Mouse (Mus musculus): ENCODE measurements around the gene Cdhr4.

Cdhr4 gene

DNA sequence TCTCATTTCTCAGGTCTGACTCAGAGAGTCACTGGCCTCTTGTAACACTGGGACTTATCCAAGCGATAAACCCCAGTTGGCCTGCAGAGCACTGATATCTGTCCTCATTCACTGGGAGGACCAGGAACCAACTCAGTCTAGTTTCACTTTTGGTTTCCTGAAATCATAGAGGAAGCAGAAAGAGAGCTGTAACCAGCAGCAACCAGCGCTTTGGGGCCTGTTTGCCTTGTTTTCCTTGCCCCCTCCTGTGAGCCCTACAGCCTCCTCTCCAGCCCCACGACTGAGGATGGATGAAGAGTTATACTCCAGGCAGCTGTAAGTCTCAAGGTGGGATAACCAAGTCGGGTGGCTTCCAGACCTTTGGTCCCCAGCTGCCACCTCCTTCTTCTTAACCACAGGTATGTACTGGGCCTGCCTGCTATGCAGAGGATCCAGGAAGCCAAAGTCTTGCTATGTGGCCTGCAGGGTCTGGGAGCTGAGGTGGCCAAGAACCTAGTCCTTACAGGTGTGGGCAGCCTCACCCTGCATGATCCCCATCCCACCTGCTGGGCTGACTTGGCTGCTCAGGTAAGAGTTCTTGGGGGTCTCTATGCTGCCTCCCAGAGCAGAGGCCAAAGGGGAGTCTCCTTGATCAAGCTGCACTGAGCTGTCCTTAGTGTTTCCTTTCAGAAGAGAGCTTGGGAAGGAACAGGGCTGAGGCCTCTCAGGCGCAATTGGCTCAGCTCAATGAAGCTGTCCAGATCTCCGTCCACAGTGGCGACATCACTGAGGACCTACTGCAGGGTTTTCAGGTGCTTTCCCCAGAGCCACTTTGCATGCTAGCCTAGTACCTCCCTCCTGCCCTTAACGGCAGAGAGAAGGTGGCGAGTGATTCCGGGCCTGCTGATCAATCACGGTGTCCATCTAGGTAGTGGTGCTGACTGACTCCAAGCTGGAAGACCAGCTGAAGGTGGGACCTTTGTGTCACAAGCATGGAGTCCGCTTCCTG is 16.6 kb upstream of the Cdhr4 start, which contains the start of gene Uba7:
Gene Uba7, plus strand, starts transcription at position 107 of the 988 bp plus-strand sequence.
- peak; percentile 91 for DNase-seq (ENCODE audit: low spot score)

DNA sequence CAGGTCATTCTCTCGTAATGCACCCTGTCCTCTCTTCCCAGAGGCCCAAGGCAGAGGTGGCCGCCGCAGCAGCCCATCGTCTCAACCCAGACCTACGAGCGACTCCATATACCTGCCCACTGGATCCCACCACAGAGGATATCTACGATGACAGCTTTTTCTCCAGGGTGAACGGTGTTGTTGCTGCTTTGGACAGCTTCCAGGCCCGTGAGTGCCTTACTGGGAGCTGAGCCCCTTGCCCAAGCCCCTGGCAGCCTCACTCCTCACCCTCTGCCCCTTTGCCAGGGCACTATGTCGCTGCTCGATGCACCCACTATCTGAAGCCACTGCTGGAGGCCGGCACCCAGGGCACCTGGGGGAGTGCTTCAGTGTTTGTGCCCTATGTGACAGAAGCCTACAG is 13.5 kb upstream of the Cdhr4 start:
- DNase-seq (ENCODE audit: low spot score) = no peak

DNA sequence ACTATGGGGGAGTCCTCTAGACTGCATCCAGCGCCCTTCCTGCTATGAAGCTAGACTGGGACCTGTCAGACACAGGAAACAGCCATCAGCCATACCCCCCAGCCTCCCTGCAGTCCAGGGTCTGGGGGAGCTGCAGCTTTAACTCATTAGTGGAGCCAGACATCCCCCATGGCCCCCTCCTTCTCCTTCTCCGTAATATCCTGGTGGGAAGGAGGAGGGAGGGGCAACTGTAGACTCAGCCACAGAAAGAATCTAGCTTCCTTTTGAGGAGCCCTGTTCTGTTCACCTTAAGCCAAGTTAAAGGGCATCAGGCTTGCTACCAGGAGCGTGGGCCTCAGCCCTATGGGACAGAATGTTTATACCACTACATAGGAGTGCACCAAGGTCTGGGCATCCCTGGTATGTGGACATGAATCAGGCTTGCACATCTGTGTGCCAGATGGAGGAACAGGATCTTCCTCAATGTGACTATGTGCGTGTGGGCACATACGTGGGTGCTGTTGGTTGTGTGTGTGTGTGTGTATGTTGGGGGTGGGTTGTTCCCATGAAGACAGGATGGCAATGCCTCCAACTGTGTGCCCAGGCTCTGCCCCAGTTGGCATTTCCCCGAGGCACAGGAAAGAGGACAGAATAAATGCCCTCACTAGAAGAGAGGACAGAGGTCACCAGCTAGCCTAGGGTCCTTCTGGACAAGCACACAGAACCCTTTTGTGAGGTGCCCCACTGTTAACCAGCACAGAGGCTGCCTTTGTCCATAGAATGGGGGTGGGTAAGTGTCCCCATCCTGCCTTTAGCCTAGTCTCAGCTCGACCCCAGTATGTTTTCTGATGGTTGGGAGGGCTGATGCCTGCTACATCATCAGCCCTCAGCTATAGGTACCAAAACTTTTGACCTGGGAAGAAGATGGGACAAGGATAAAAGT is 10.4 kb upstream of the Cdhr4 start:
- DNase-seq (ENCODE audit: low spot score) = no peak

DNA sequence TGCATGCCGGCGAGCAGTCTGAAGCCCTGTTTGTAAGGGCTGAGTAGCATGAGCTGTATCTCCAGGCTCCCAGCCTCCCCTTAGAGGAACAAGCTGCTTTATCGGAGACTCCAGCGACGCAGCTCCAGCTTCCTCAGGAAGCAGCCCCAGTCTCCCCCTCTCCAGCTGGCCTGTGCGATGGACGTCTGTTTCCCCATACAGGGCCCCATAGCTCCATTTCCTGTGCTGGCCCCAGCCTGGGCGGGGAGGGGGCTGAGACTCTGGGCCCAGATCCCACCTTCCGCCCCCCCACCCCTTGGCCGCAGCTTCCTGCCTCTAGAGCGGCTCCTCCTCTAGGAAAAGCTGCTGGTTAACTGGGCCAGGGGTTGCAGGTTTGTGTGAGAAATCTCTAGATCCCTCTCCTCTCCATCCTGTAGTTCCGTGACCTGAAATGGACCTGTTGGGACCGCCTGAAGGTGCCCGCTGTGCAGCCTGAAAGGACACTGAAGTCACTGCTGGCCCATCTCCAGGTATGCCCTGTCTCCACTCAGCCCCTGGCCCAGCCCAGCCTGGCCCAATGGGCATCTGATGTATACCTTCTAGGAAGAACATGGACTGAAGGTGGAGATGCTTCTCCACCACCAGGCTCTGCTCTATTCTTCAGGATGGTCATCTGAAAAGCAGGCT is 9.5 kb upstream of the Cdhr4 start, which contains the start of gene Gm20661:
Gene Gm20661, plus strand, starts transcription at position 378 of the 666 bp plus-strand sequence.
- DNase-seq (ENCODE audit: low spot score) = peak; percentile 84

DNA sequence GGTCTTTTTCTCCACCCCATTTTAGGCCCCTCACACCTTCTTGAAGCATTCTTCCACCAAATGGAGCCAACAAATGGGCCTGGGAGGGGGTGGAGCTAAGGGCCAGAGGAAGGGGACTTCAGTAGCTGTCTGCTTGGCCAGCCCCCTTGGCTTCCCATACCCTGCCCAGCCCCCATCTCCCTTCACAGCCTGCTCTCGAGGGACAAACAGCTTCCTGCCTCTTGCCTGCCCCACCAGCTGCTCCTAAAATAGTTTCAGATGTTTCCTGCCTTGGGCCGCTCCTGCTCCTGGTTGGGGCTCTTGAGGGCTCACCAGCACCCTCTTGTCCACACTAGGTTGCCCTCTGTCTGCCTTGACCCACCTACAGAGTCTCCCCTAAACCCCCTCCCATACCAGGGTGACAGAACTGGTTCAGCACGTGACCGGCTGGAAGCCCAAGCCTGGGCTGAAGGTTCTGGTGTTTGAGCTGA is 8.8 kb upstream of the Cdhr4 start:
- DNase-seq (ENCODE audit: low spot score) = no peak

DNA sequence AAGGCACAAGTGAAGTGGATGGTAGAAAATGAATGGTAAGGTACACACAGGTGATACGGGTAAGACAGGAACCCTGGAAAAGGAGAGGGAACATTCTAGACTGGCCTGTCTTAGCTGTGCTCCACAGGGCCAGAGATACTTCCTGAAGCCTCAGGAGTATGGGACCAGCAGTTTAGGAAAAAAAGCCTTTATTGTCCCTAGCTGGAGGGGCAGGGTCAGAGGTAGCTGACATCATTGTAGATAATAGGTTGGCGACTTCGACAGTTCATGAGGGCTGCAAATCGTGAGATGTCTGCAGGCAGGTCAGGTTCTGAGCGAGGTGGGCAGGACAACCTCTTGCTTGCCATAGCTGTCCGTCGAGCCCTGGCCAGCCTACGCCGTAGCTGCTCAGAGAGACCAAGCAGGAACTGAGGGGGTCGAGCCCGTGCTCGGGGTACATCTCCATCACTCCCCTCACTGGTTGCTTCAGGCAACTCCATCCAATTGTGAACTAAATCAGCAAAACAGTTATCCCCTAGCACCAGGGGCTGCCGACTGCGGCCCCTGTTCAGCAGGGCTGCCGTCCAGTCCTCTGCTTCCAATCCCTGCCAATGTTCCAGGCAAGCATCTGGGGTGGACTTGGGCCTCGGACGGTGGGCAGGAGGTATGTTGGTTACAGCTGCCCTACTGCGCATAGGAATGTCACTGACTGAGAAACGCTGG is 8.1 kb upstream of the Cdhr4 start:
- DNase-seq (ENCODE audit: low spot score) = no peak

DNA sequence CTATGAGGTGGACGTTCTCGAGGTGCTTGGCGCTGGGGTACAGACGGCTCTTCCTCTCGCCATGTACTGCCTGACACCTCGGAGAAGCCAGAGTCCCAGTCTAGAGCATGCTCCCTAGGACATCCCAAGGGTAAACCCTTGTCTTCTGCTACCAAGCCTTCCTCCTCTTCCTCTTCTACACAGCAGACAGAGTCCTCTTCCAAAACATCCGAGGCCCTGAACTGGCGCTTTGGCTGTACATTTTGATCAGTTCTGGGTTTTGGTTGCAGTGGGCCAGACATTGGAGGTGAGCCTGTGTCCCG is 7.6 kb upstream of the Cdhr4 start:
- DNase-seq (ENCODE audit: low spot score) = no peak

DNA sequence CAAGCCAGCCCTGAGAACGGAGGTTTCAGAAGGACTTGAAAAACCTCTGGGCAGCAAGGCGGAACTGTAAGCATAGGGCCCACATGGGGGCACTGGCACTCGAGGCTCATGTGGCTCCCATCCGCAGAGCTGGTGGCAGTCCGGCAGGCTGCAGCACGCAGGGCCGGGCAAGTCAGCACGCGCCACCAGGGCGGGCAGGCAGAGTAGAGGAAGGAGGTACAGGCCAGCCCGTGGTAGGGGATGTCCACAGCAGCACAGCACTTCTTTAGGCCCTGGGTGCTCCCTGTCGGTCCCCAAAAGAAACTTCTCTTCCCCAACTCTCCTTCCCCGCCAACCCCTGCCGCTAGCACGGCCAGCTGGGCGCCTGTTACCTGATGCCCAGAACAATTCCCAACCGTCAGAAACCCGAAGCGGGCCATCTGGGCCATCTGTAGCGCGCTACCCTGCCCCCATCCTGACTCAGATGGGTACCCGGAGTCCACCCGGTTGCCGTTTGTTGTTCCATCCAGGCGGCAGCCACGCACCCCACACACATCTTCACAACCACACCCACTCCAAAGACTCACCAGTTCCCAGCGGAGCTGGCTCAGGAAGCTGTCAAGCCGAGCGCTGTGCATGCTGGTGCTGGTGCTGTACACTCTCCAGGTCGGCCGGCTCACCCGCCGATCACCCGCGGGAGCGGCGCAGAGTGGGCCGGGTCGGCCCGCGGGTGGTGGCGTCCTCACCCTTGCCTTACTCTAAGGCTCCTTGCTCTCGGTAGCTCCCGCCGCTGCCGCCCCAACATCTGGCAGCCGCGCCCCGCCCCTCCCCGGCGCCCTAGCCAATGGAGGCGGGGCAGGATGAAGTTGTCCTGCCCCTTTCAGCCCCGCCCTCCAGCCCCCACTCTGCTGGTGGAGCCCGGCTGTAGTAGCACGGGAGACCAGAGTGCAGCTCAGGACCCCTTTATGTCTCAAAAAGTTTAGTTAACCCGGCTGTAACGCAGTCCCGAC is 6.9 kb upstream of the Cdhr4 start, which contains the start of gene Inka1:
Gene Inka1, minus strand, starts transcription at position 749 of the 989 bp plus-strand sequence.
- DNase-seq (ENCODE audit: low spot score) = peak; percentile 93

DNA sequence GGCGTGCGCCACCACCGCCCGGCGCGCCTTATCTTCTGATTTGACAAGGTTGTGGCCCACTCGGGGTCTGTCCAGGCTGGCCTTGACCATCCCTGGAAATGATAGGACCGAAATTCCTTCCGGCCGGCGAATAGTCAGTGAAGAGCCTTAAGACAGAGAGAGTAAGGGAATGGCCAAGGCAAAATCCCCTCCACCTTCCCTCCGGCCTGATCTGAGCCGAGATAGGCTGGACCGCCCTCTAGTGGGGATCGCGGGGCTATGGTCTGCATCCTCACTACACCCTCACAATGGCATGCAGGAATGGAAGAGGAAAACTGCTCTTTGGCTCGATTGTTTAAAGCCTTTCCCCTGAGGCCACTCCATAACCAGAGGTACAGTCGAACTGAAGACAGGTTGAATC is 5.9 kb upstream of the Cdhr4 start:
- DNase-seq (ENCODE audit: low spot score) = no peak

DNA sequence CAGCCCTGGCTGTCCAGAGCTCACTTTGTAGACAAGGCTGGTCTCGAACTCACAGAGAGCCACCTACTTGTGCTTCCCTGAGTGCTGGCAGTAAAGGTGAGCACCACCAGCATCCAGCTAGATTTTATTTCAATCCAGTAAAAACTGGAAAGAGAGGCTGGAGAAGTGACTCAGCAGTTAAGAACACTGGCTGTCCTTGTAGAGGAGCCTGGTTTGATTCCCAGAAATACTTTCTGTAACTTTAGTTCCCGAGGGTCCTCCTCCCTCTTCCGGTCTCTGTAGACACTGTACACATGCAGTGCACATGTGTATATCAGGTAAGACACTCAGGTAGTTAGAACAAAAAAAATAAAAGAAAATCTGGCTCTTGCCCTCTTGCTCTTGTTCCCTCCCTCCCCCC is 4.3 kb upstream of the Cdhr4 start:
- DNase-seq (ENCODE audit: low spot score) = no peak

DNA sequence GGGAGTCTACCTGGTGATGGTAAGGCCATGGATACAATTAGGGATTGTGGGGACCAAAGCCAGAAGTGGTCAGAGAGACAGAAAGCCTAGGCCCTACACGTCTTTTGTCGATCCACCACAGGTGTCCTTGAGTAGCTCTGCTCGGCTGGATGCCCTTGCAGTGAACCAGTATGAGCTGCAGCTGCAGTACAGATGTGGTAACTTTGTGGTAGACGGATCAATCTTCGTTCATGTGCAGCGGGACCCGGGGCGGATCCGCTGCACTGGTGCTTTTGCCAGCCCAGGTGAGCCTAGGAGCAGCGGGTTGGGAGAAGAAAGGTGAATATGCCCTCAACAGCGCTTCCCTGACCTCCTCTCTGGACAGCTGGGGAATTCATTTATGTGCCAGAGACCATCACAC is 716 bp downstream of the Cdhr4 start:
- DNase-seq (ENCODE audit: low spot score) = no peak

DNA sequence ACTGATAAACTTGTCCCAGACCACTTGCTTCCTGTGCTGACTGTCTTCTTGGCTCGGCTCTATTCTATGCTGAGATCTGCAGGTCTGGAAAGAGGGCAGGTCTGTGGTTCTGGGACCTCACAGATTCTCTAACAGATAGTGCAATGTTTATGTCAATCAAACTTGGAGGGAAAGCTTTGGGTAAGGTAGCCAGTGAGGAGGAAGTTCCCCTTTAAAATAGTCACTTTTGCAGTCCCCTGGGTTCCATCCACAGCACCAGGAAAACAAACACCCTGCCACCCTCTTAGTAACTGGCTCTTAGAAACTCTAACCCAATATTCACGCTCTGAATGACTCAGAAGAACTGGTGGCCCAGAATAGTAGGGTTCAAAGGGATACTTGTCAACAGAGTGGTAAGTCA is 2.2 kb downstream of the Cdhr4 start:
- no peak for DNase-seq (ENCODE audit: low spot score)

DNA sequence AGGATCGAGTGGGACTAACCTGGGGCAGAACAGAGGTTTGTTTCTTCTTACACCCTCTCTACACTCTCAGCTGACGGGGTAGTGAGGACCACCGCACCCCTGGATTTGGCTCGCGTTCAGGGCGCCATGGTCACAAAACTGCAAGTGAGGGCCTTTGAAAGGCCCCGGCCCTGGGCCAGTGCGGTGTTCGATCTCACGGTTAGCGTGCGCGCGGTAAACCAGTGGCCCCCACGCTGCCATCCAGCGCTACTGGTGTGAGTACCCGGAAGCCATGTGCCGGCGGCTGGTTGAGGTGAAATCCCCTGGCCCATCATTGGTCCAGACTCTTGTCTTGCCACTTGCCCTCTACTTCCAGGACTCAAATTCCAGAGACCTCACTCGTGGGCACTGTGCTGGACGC is 3.2 kb downstream of the Cdhr4 start:
- no peak for DNase-seq (ENCODE audit: low spot score)

DNA sequence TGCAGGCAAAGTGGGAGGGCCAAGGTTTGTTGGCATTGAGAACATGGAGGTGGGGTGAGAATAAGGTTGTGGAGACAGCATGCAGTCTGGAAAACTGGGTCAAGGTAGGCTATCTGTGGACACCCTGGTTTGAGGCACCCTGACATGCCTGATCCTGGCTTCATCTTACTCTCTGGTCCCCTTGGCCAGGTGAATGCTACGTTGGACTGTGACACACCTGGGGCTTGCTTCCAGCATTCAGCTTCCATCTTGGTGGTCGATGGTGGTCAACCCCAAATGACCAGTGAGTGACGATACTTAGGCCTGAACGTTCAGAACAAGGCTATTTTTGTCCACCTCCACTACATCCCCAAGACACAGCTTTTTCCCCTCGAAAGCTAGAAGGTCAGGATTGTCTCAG is 3.8 kb downstream of the Cdhr4 start, which contains the start of gene Gm20662:
Gene Gm20662, plus strand, starts transcription at position 301 of the 400 bp plus-strand sequence.
- no peak for DNase-seq (ENCODE audit: low spot score)

DNA sequence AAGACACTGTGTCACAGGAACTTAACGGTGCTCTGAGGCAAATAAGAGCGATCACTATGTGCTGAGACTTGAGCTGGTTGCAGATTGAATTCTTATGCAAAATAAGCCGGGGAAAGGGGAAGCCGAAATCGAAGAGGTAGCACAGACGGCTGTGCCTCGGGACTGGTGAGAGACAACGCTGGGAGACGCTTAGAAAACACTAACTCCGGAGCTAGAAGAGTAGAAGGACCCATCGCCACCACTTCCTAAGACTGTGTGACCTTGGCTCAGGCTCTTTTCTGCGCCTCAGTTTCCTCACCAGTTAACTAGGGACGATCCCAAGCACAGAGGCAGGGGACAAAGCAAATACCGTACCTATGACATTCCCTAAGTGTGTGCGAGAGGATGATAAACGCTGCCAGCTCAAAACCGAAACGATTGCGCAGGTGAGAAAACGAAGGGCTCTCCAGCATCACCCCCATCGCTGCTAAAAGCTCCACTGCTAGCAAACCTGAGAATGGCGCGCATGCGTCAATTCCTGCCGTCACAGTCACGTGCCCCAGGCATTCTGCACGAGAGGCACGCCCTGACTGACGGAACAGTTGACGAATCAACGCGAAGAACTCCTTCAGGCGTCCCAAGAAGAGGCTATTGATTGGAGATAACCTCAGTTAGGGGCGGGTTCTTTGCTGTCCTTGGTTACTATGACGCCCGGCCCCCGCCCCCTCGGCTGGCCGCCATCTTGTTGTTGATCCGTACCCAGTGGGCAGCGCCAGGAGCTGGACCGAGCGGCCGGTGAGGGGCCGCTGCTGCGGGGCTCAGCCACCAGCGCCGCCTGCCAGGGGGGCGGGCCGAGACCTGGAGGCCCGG is 9.8 kb downstream of the Cdhr4 start, which contains the start of gene Ip6k1:
Gene Ip6k1, plus strand, starts transcription at position 580 of the 849 bp plus-strand sequence.
- DNase-seq (ENCODE audit: low spot score) = peak; percentile 100

DNA sequence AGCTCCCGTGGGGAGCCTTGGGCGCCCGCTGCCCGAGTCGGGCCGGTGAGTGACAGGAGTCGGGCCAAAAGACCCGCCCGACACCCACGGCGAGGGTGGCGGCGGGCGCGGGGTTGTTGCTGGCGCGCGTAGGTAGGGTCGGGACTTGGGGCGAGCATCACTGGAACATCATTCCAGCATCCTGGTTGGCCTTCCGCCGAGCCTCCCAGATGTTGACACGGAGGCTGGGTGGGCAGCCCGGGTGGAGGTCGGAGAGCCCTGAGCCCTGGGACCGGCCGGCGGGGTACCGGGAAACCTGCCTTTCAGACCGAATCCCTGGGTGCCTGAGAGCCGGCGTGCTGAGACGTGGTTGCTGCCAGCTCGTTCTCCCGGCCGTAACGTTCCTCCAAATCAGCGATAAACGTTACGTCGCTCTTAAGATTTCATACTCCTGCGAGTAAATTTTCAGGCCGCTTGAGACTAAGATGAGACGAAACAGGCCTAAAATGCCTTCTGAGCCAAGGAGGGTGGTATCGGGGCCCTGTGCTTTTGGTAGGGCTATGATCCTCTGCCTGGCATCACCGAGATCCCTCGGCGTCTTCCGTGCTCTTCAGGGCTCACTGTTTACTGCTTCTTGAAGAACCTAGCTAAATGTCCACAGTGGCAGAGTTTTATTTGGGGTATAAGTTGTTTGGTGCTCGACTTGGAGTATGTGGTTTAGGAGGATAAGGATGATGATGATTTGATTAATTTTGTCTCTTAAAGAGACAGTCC is 10.7 kb downstream of the Cdhr4 start:
- peak; percentile 38 for DNase-seq (ENCODE audit: low spot score)

DNA sequence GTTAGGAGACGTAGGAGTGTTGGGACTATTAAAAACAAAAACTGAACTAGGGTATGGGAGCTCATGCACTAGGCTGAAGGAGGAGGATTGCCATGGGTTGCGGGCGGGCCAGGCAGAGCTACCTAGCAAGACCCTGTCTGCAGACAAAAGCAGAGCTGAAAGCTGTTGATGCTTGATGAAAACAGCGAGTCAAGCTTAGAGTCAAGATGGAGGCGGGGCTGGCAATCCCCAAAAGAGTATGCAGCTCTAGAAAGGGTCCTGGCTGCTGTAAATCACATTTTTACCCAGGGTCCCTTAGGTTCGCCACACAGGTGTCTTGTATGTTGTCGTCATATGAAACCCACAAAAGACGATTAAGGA is 11.2 kb downstream of the Cdhr4 start:
- DNase-seq (ENCODE audit: low spot score) = no peak

DNA sequence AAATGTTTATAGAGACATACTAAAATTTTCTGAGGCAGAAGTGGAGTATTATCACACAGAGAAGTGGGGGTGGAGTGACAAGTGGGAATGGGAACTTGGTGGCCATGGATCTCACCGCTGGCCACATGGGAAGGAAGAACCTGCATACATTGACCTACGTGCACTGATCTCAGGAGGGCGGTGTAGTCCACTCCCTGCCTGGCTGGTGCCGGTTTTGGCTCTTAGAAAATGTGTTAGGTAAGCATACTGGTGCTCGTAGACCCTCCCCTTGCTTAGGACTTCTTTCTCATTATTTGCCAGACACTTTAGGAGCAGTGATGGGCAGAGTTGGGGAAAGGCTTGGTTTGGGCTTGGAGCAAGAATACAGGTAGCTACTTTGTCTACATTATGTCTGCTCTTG is 15.7 kb downstream of the Cdhr4 start:
- DNase-seq (ENCODE audit: low spot score) = no peak

Measured in c-Kit-positive CD71-positive TER-119-positive erythroid progenitor cells, embryonic 14.5 days (primary cell).